Mouse (Mus musculus) forebrain, embryonic 10.5 days (tissue): ENCODE measurements at regions not wholly inside any gene's neighbourhood (a gene's known extent, or its start where the extent isn't known, plus 50 kb on each side); places are given as distances from the start of the nearest gene placed in this dataset.

Experiments
- DNase-seq: peaks from one replicate; pipeline ENCODE4 v3.0.0-alpha.2; 2017; ENCODE audit warnings: low spot score; ENCODE audit errors: extremely low spot score
- H3K27ac ChIP-seq: fragments of 300-500 bp; sonication (generic); 2 replicates; pipeline ENCODE4 v1.5.1; 2016; ENCODE audit warnings: mild to moderate bottlenecking
- H3K27me3 ChIP-seq: fragments of 300-500 bp; sonication (generic); 2 replicates; pipeline ENCODE4 v1.6.1; 2016; ENCODE audit warnings: mild to moderate bottlenecking; ENCODE audit not compliant: poor library complexity, severe bottlenecking
- H3K36me3 ChIP-seq: fragments of 300-500 bp; sonication (generic); replicated peaks from 2 replicates; pipeline ENCODE4 v1.6.1; 2016; ENCODE audit warnings: mild to moderate bottlenecking, moderate library complexity
- H3K4me1 ChIP-seq: fragments of 300-500 bp; sonication (generic); 2 replicates; pipeline ENCODE4 v1.6.1; 2016
- H3K4me3 ChIP-seq: fragments of 300-500 bp; sonication (generic); 2 replicates; pipeline ENCODE4 v1.5.1; 2016; ENCODE audit warnings: mild to moderate bottlenecking, moderate library complexity
- H3K9me3 ChIP-seq: fragments of 300-500 bp; sonication (generic); 2 replicates; pipeline ENCODE4 v1.6.1; 2016; ENCODE audit warnings: mild to moderate bottlenecking, moderate library complexity
- WGBS: fragments of 180-500 bp; shearing (Covaris S2); methylation state at CpG from one replicate; pipeline ENCODE4 v1.1.7; 2016; 5-methylcytosine and 5-hydroxymethylcytosine counted together

- no peak for DNase-seq
- Histone ChIP-seq H3K9me3 (peaks cover 10% of the 10 kb centered on the region), H3K27me3 (no peaks in the 10 kb centered on the region), H3K4me3 (no peak overlapping the region), H3K36me3 (no peaks in the 10 kb centered on the region), H3K4me1 (no peaks in the 10 kb centered on the region), H3K27ac (no peak overlapping the region)
- 47% methylated on average over 3 of the region's 3 CpGs for whole genome bisulfite sequencing
These were observed 238.4 kb upstream of the Mocs1 start for GRCm38 (mm10) chr17:49189765-49190164.

- no peaks in the 10 kb centered on the region for H3K36me3 ChIP-seq
- peaks cover 15% of the 10 kb centered on the region for H3K9me3 ChIP-seq
- H3K27me3 ChIP-seq = no peaks in the 10 kb centered on the region
- no peaks in the 10 kb centered on the region for H3K4me1 ChIP-seq
- WGBS = 82% methylated on average over 4 of the region's 4 CpGs
- H3K4me3 ChIP-seq = no peak overlapping the region
- DNase-seq = no peak
- no peak overlapping the region for H3K27ac ChIP-seq
These were observed 237.8 kb upstream of the Mocs1 start for GRCm38 (mm10) chr17:49190337-49190736.

GRCm38 (mm10) chr17:49196046-49196684, 232.0 kb upstream of the Mocs1 start:
- WGBS = 73% methylated on average over 8 of the region's 8 CpGs
- no peak for DNase-seq

GRCm38 (mm10) chr17:49201495-49201894, 226.7 kb upstream of the Mocs1 start:
- Histone ChIP-seq H3K4me1 (peaks cover 18% of the 10 kb centered on the region), H3K27me3 (peaks cover 11% of the 10 kb centered on the region), H3K36me3 (no peaks in the 10 kb centered on the region), H3K27ac (no peak overlapping the region), H3K9me3 (peaks cover 5% of the 10 kb centered on the region), H3K4me3 (no peak overlapping the region)
- WGBS = 92% methylated on average over 3 of the region's 3 CpGs
- no peak for DNase-seq

More at GRCm38 (mm10) chr17:49196046-49196684, 232.0 kb upstream of the Mocs1 start:
- no peaks in the 10 kb centered on the region for H3K4me1 ChIP-seq
- H3K4me3 ChIP-seq = no peak overlapping the region
- H3K27ac ChIP-seq = no peak overlapping the region
- H3K27me3 ChIP-seq = no peaks in the 10 kb centered on the region
- H3K9me3 ChIP-seq = peaks cover 20% of the 10 kb centered on the region
- H3K36me3 ChIP-seq = no peaks in the 10 kb centered on the region

- Histone ChIP-seq H3K4me3 (no peak overlapping the region), H3K4me1 (peaks cover 22% of the 10 kb centered on the region), H3K9me3 (peaks cover 5% of the 10 kb centered on the region), H3K27ac (peak overlapping the region; percentile 64; the same call in 1 of the 2 replicates), H3K27me3 (peaks cover 23% of the 10 kb centered on the region), H3K36me3 (no peaks in the 10 kb centered on the region)
- WGBS = 15% methylated on average over 5 of the region's 5 CpGs
- DNase-seq = no peak
These were observed 223.1 kb upstream of the Mocs1 start for GRCm38 (mm10) chr17:49205095-49205494.

- peak overlapping the region; percentile 64 for H3K27ac ChIP-seq
- DNase-seq = no peak
- WGBS = 88% methylated on average over 1 of the region's 1 CpGs
- peaks cover under 1% of the 10 kb centered on the region; the same call in 1 of the 2 replicates for H3K9me3 ChIP-seq
- H3K4me3 ChIP-seq = no peak overlapping the region
- no peaks in the 10 kb centered on the region for H3K36me3 ChIP-seq
- H3K4me1 ChIP-seq = peaks cover 22% of the 10 kb centered on the region
- H3K27me3 ChIP-seq = peaks cover 23% of the 10 kb centered on the region
These were observed 222.6 kb upstream of the Mocs1 start for GRCm38 (mm10) chr17:49205564-49205963.

GRCm38 (mm10) chr17:49206708-49207107, 221.5 kb upstream of the Mocs1 start:
- Histone ChIP-seq H3K4me3 (no peak overlapping the region), H3K36me3 (no peaks in the 10 kb centered on the region), H3K9me3 (no peaks in the 10 kb centered on the region), H3K27me3 (peaks cover 23% of the 10 kb centered on the region), H3K4me1 (peaks cover 22% of the 10 kb centered on the region), H3K27ac (no peak overlapping the region)
- 30% methylated on average over 9 of the region's 9 CpGs for WGBS
- DNase-seq = peak; percentile 51

- Histone ChIP-seq H3K36me3 (no peaks in the 10 kb centered on the region), H3K4me1 (peaks cover 22% of the 10 kb centered on the region), H3K27ac (no peak overlapping the region), H3K9me3 (no peaks in the 10 kb centered on the region), H3K27me3 (peaks cover 23% of the 10 kb centered on the region), H3K4me3 (no peak overlapping the region)
- WGBS = 76% methylated on average over 10 of the region's 10 CpGs
- DNase-seq = no peak
These were observed 219.8 kb upstream of the Mocs1 start for GRCm38 (mm10) chr17:49208315-49208820.

GRCm38 (mm10) chr17:49212918-49213317, 215.2 kb upstream of the Mocs1 start:
- H3K27me3 ChIP-seq = peaks cover 4% of the 10 kb centered on the region; the same call in 1 of the 2 replicates
- H3K36me3 ChIP-seq = no peaks in the 10 kb centered on the region
- no peak for DNase-seq
- H3K4me1 ChIP-seq = no peaks in the 10 kb centered on the region; the same call in 1 of the 2 replicates
- WGBS = 90% methylated on average over 13 of the region's 13 CpGs
- no peak overlapping the region for H3K4me3 ChIP-seq
- no peak overlapping the region for H3K27ac ChIP-seq
- H3K9me3 ChIP-seq = no peaks in the 10 kb centered on the region

GRCm38 (mm10) chr17:49215281-49215680, 212.9 kb upstream of the Mocs1 start:
- no peak overlapping the region for H3K27ac ChIP-seq
- H3K9me3 ChIP-seq = no peaks in the 10 kb centered on the region
- no peak for DNase-seq
- no peak overlapping the region for H3K4me3 ChIP-seq
- H3K36me3 ChIP-seq = no peaks in the 10 kb centered on the region
- no peaks in the 10 kb centered on the region for H3K27me3 ChIP-seq
- 87% methylated on average over 8 of the region's 8 CpGs for WGBS
- H3K4me1 ChIP-seq = peaks cover 6% of the 10 kb centered on the region

GRCm38 (mm10) chr17:49219512-49220197, 208.5 kb upstream of the Mocs1 start:
- WGBS = 71% methylated on average over 4 of the region's 4 CpGs
- no peaks in the 10 kb centered on the region for H3K36me3 ChIP-seq
- H3K4me1 ChIP-seq = peaks cover 6% of the 10 kb centered on the region
- no peaks in the 10 kb centered on the region for H3K27me3 ChIP-seq
- no peaks in the 10 kb centered on the region for H3K9me3 ChIP-seq
- DNase-seq = no peak
- H3K4me3 ChIP-seq = no peak overlapping the region
- no peak overlapping the region for H3K27ac ChIP-seq

- Histone ChIP-seq H3K36me3 (no peaks in the 10 kb centered on the region), H3K27me3 (peaks cover 4% of the 10 kb centered on the region; the same call in 1 of the 2 replicates), H3K9me3 (no peaks in the 10 kb centered on the region), H3K4me3 (no peak overlapping the region), H3K4me1 (peaks cover 6% of the 10 kb centered on the region), H3K27ac (no peak overlapping the region)
- no peak for DNase-seq
- 84% methylated on average over 7 of the region's 7 CpGs for WGBS
These were observed 204.9 kb upstream of the Mocs1 start for GRCm38 (mm10) chr17:49223212-49223611.

- WGBS = 93% methylated on average over 2 of the region's 2 CpGs
- Histone ChIP-seq H3K27ac (no peak overlapping the region), H3K4me3 (no peak overlapping the region), H3K9me3 (no peaks in the 10 kb centered on the region), H3K36me3 (no peaks in the 10 kb centered on the region), H3K27me3 (peaks cover 4% of the 10 kb centered on the region; the same call in 1 of the 2 replicates), H3K4me1 (peaks cover 8% of the 10 kb centered on the region)
- no peak for DNase-seq
These were observed 204.5 kb upstream of the Mocs1 start for GRCm38 (mm10) chr17:49223651-49224050.
